7 mouse cellular contexts compared by ENCODE assay signal in genomic region chr12:113097749-113098281, GRCm38 (mm10). TPM values are rescaled to one million over a fixed set of nuclear protein-coding genes. Genes with fewer than 3 reads are reported as not detected.
A peak's percentile ranks its signal among the peaks of the same experiment; 100 is the strongest.
DNase-seq lines count a peak whose midpoint lies in the region; ATAC-seq and TF ChIP-seq lines count a peak whose summit lies in the region.

Gene Mta1 (plus strand): TSS chr12:113098278.

- H3K27ac ChIP-seq in heart, embryonic 16.5 days (ENCODE audit: low read length) = peak within 1 kb of the TSS; percentile 83
- peak within 1 kb of the TSS; percentile 86 for H3K27ac ChIP-seq in lung, embryonic 14.5 days (ENCODE audit: low read depth)

- 1% methylated on average over 35 of the region's 53 CpGs for WGBS in heart, embryonic 16.5 days
- WGBS in lung, embryonic 14.5 days = 2% methylated on average over 16 of the region's 53 CpGs

- DNase-seq in MN1 (ENCODE audit: low spot score) = peak; percentile 43
- peak; percentile 59 for DNase-seq in brain, adult 2 months (ENCODE audit: low read depth, low spot score)
- DNase-seq in kidney, postnatal 36 days = peak; percentile 45 to 81
- DNase-seq in lung, embryonic 14.5 days = peak; percentile 82

- no peaks in the 10 kb centered on the region for H3K27me3 ChIP-seq in heart, embryonic 16.5 days (ENCODE audit: control insufficient read depth, insufficient read depth, low read length)
- H3K27me3 ChIP-seq in lung, embryonic 14.5 days (ENCODE audit: insufficient read depth, low read length) = no peaks in the 10 kb centered on the region

- peak within 1 kb of the TSS; percentile 94 for H3K4me2 ChIP-seq in heart, embryonic 16.5 days (ENCODE audit: low read depth, low read length)
- H3K4me2 ChIP-seq in lung, embryonic 14.5 days = peak within 1 kb of the TSS; percentile 90

- TF ChIP-seq CTCF in lung, embryonic 14.5 days (IDR thresholded peaks at IDR 0.05; ENCODE audit: low read depth) = no peak

- H3K9me3 ChIP-seq in heart, embryonic 16.5 days (replicated peaks; ENCODE audit: control insufficient read depth, low read length) = no peaks in the 10 kb centered on the region
- no peaks in the 10 kb centered on the region for H3K9me3 ChIP-seq in lung, embryonic 14.5 days (ENCODE audit: low read depth, low read length)

- H3K4me1 ChIP-seq in heart, embryonic 16.5 days (ENCODE audit: control insufficient read depth, insufficient read depth, low read length) = peaks cover 33% of the 10 kb centered on the region
- H3K4me1 ChIP-seq in lung, embryonic 14.5 days (ENCODE audit: insufficient read depth) = peaks cover 7% of the 10 kb centered on the region

- H3K9ac ChIP-seq in heart, embryonic 16.5 days (ENCODE audit: low read length) = peak within 1 kb of the TSS; percentile 98
- H3K9ac ChIP-seq in lung, embryonic 14.5 days = peak within 1 kb of the TSS; percentile 100

- no peaks in the 10 kb centered on the region for H3K36me3 ChIP-seq in heart, embryonic 16.5 days (ENCODE audit: control insufficient read depth, insufficient read depth)
- H3K36me3 ChIP-seq in lung, embryonic 14.5 days (ENCODE audit: insufficient read depth) = peaks cover 8% of the 10 kb centered on the region

- peak within 1 kb of the TSS; percentile 94 for H3K4me3 ChIP-seq in heart, embryonic 16.5 days (ENCODE audit: low read length)
- H3K4me3 ChIP-seq in lung, embryonic 14.5 days (ENCODE audit: low read depth, low read length) = peak within 1 kb of the TSS; percentile 96

- peak; percentile 63; the same call in 1 of the 2 replicates for ATAC-seq in erythroid progenitor cell, adult 5-6 weeks (replicated peaks; ENCODE audit: low FRiP score, poor library complexity, severe bottlenecking)
- ATAC-seq in heart, embryonic 16.5 days (replicated peaks; ENCODE audit: extremely low read depth, insufficient read depth, low FRiP score) = peak; percentile 63
- peak; percentile 76 for ATAC-seq in lung, embryonic 14.5 days (ENCODE audit: insufficient read depth)
- ATAC-seq in neutrophil, adult 5-6 weeks (ENCODE audit: extremely low read depth, insufficient number of reproducible peaks, low FRiP score, poor library complexity, severe bottlenecking) = no peak

RNA-seq across cellular contexts. Expression of gene Mta1, which starts in this region (rescaled TPM):
- total RNA-seq in erythroid progenitor cell, adult 5-6 weeks (2015; ENCODE audit: low replicate concordance) = 27.2 and 40.4 TPM in 2 replicates
- total RNA-seq in erythroid progenitor cell, adult 5-6 weeks (2017; ENCODE audit: low replicate concordance) = 17.6 and 21.6 TPM in 2 replicates
- polyA plus RNA-seq in heart, embryonic 16.5 days (2015; fragmentation: Nextera tagmentation; extraction: Ambion mirVana) = 10.8 and 12.1 TPM in 2 replicates
- 22.8 and 24.1 TPM in 2 replicates for polyA plus RNA-seq in lung, embryonic 14.5 days (2014; fragmentation: Nextera tagmentation; extraction: Ambion mirVana)
- total RNA-seq in neutrophil, adult 5-6 weeks (2017) = 12.8 and 17.7 TPM in 2 replicates
